Mouse (Mus musculus): ENCODE data around the gene Cyp8b1.

Gene Cyp8b1

DNA sequence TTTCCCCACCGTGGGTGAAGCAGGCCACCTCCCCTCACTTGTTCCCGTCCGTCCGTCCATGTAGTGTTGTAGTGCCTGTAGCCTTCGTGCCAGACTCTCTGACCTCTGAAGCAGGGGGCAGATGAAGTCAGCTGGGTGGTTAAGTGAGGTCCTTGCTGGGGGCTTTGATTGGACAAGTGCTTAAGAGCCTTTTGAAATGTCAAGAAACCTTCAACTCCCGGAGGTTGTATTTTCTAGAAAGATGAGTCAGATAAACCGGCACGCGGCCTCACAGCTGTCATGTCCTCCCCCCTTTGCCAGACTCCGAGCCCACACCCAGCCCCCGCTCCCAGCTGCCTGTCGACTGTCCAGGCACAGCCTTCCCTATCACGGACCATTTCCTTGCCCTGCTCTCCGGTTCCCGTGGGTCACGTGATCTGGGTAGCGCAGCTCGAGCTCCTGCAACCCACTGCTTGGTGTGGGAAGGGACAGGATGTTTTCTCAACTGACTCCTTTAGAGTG is 25.6 kb downstream of the Cyp8b1 start:
- no peak for DNase-seq (ENCODE audit: low spot score)

DNA sequence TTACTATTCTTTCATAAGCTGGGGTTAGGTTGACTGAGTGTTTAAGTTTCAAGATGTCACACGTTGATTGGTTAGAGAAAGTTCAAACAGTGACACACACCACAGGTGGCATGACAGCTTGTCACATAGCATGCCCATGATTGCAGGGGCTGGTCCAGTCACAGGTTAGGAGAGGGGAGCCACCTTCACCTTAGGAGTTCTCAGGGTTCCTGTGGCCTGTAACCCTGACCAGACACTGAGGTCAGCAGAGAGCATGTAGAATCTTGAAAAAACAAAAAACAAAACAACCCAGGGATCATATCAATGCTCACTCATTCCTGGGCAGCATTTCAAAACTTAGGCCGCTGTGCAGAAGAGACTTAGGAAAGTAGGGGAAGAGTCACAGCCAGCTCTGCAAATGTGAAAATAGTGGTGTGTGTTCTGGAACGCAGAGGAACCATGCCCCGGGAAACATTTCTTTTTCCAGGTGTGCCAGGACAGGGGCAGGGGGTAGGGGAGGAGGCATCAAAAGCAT is 26.1 kb downstream of the Cyp8b1 start:
- DNase-seq (ENCODE audit: low spot score), result no peak

DNA sequence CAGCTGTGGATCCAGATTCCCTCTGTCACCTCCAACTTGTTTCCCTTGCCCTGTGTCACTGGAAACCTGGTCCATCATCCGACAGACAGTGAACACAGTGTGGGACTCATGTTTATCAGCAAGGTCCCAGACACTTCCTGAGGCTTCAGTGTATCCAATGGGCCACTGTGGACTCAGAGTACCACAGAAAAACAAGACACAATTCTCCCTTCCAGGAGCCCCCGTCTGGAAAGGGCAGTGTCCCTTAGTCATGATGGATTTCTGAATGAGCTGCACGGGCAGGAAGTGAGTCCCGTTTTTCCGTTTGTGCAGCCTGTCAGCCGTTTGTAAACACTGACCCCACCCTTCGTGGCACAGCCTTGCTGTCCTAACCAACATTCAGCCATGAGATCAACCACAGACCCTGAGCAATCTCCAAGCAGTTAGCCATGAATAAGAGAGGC is 34.1 kb downstream of the Cyp8b1 start:
- DNase-seq (ENCODE audit: low spot score), result no peak

DNA sequence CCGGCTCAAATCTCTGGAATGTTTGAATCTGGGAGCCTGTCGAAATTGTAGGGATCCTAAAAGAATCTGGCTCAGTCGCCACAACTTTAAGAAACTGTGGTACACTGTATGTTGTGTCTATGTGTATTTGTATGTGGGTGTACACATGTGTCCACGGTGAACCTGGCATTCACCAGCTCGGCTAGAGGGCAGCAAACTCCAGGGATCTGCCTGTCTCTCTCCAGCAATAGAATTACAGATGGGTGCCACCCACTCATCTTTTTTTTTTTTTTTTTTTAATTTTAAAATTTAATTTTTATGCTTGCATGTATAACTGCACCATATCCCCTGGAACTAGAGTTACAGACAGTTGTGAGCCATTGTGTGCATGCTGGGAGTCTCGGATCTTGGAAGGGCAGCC is 34.8 kb downstream of the Cyp8b1 start:
- no peak for DNase-seq (ENCODE audit: low spot score)

DNA sequence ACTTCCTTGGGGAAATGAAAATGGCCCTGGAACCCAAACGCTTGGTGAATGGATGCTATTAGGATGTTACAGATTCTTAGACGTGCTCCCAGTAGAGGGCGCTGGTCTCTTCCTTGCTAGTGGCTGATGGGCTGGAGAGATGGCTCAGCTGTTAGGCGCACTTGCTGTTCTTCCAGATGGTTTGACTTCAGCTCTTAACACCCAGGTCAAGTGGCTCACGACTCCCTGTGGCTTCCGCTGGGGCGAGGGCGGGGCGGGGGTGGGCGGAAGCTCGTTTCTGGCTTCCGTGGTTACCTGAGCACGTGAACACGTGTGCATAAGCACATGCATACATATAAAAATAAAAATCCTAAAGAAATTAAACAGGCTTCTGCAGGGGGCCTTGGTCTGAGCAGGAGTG is 35.3 kb downstream of the Cyp8b1 start:
- DNase-seq (ENCODE audit: low spot score), result no peak

DNA sequence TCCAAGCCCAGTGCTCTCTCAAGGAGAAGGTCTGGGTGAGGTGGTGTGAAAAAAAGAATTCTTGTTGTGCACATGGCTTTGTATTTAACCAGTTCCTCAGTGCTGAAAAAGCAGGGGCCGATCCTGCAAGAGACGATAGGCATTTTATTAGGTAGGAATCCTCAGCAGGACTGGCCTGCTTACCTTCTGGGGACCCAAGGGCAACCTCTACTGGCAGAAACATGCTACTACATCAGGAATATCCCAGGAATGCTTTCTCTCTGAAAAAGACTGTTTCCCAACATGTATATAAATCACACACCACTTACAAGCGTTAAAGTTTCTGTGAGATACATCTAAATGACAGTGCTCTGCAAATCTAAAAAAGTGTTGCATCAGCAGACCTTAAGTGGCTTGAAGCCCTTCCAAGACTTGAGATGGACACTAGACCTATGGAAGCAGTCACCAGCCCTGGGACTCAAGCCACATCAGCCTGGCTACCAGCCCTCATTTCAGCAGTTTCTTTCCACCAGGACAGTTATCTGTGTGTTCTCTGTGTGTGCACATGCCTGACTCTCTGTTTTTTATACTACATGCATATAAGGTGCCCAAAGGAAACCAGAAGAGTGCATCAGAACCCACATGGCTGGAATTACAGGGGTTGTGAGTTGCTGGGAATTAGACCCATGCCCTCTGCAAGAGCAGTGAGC is 38.9 kb downstream of the Cyp8b1 start:
- no peak for DNase-seq (ENCODE audit: low spot score)

DNA sequence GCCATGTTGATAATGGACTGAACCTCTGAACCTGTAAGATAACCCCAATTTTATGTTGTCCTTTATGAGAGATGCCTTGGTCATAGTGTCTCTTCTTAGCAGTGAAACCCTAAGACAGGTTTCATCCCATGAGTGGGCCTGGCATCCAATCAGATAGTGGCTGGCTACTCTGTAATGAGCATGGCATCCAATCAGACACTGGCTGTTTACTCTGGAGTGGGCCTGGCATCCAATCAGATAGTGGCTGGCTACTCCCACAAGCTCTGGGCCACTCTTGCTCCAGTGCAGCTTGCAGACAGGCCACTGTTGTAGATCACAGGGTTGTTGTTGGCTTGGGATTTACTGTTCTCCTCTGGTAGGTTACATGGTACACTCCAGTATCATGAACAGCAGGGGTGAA is 42.5 kb downstream of the Cyp8b1 start:
- DNase-seq (ENCODE audit: low spot score), result no peak

DNA sequence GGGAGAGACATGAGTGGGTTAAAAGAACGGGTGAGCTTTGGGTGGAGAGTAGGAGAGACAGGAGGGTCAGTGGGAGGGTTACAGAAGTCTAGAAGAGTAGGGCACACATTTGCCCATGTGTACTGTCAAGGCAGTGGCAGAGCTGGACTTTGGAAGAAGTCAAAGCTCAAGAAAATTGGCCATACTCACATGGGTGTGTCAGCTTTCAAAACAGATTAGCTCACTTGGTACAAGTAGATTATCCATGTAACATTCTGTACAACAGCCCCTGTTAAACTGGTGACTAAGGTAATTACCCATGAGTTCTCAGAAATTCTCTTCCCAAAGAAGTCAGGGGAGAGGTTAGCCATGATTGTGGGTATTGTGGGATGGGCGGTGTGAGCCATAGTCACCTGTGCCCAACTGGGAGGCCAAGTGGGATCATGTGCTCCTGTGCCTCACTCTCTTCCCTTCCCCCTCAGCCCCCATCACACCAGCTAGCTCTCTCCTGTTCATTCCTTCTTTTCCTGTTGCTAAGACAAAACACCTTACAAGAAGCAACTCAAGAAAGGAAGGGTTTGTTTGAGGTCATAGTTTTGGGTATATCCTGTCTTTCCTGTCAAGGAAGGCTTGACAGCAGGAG is 43.9 kb downstream of the Cyp8b1 start:
- DNase-seq (ENCODE audit: low spot score), result no peak

DNA sequence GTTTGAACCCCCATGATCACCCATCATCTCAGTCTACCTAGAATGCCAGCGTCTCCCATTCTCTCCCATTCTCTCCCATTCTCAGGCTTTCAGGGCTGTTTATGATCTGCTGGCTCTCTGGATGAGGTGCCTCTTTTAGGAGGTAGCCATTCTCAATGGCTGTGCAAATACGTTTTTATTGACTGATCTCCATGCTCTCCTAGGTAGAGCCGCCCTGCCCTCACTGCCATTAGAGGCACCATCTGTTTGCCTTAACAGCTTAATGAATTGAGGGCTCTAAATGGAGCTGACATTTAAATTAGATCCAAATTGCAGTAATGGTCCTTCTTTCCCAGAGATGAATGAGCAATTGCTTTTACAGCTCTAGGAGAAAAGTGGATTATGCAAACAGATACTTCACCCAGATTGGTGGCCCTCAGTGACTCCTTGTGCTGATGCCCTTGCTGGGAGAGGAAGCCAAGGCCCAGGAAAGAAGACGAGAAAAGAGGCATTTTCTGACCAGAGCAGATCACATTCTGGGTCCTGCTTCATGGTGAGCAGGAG is 46.1 kb downstream of the Cyp8b1 start:
- no peak for DNase-seq (ENCODE audit: low spot score)

DNA sequence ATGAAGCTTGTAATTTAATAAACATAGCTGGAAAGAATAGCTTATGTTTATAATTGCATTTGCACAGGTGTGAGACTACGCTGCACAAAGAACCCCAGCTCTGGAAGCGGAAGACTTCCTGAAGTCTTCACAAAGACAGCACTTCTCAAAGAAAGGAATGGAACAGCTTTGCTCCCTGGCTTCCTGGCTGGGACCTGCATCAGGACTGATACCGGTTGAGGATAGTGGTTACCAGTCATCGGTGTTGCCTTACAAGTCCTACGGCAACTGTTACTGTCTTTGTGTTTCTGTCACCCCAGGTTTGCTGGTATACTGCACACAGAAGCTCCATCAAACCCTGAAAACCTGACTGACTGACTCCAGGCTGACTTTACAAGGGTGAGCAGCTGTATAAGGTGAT is 46.7 kb downstream of the Cyp8b1 start:
- DNase-seq (ENCODE audit: low spot score), result no peak

DNA sequence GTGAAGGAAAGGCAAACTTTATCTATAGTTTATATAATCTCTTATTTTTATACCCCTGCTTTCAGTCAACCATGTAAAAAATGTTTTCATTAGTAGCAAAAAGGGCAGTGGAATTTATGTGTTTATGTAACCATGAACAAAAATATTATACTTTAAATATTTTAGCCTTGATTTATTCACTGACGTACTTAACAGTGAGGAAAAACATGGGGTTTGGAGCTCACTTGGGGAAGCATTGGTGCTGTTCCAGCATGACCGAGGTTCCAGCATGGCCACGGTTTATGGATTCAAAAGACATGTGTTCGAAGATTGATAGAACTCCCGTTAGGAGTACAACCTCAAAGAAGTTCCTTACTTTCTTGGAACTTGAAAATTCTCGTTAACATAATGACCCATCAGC is 47.9 kb downstream of the Cyp8b1 start:
- DNase-seq (ENCODE audit: low spot score), result no peak

DNA sequence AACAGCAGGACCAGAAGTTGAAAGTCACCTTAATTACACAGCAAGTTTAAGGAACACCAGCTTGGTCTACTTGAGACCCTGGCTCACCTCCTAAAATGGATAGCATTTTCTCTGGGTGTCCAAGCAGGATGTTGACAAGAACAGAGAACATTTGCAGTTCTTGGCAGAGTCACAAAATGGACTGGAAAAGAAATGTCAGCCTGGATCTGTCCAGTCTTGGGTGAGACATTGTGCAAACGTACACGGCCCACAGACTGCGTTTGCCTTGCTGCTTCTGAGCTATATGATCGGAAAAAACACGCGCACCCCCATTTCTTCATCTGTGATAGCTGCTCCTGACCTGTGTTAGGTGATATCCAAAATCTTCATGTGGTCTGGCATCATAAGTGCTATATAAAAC is 48.5 kb downstream of the Cyp8b1 start:
- DNase-seq (ENCODE audit: low spot score), result no peak

DNA sequence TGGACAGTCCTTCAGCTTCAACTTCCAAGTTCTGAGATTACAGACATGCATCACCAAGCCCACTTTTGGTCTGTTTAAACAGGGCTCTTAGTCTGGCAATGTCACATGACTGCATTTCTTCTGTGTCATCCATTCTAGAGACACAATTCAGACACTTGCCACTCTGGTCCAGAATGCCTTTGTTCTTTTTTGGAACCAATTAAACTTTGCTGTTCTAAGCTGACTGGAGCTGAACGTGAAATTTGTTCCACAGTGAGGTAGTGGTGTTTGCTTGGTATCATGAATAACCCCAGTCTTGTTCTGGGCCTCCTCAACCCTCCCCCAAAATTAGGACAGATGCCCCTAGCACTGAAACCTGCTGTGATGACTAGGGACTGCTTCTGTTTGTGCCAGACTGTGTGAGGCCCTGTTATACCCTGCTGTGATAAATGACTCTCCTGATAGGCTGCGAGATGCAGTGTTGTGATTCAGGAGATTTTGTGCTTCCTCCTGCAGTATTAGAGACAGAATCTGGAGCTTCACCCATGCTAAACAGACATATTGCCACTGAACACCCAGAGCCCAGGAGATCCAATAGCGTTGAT is 50.6 kb downstream of the Cyp8b1 start:
- no peak for DNase-seq (ENCODE audit: low spot score)

DNA sequence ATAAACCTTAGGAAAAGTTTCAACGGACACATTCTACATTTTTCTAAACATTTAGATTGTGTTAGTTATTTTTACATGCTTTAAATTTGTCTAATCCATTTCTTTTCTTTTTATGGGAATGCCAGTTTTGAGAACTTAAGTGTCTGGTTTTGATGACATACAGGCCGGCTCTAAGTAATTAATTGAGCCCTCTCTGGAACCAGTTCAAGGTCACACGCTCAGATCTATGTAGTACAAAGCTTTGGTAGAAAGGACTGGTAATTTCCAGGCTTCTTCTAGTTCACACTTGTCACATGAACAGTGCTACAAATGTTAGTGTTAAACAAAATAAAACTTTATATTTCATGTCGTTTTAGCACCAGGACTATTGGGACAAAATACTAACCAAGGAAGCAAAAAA is 51.3 kb downstream of the Cyp8b1 start:
- DNase-seq (ENCODE audit: low spot score), result no peak

All from c-Kit-positive CD71-positive TER-119-positive erythroid progenitor cells, embryonic 14.5 days (primary cell).